Mouse (Mus musculus) spleen, adult 18-20 months (tissue): ENCODE data around the gene Trim15.
A peak's percentile ranks its signal among the peaks of the same experiment; 100 is the strongest.

Experiments
- DNase-seq, 2 experiments: peaks; one replicate each; pipeline ENCODE4 v3.0.0; 2022; ENCODE audit warnings: mixed read lengths in 2 of 2

The Trim15 gene

GRCm38 (mm10) chr17:36825525-36825924 lies 41.5 kb downstream of the Trim15 start:
- DNase-seq, result no peak

GRCm38 (mm10) chr17:36824005-36824404 lies 43.0 kb downstream of the Trim15 start:
- DNase-seq, result peak; percentile 21 to 66

GRCm38 (mm10) chr17:36811871-36812270 lies 55.1 kb downstream of the Trim15 start, which contains the start of gene H2-M10.6:
Gene H2-M10.6 (plus strand): TSS chr17:36812171.
- DNase-seq, result no peak
